Mouse (Mus musculus) E14TG2a.4 (cell line): ENCODE measurements around the gene Dab1.

Experiments used
- H3K27me3 ChIP-seq: 2 replicates; pipeline ENCODE4 v1.6.1; 2014; ENCODE audit warnings: low read length, control low read depth; ENCODE audit not compliant: insufficient read depth
- H3K36me3 ChIP-seq: 2 replicates; pipeline ENCODE4 v1.6.1; 2014; ENCODE audit warnings: low read length, control low read depth; ENCODE audit not compliant: insufficient read depth
- H3K4me1 ChIP-seq: replicated peaks from 2 replicates; pipeline ENCODE4 v1.6.1; 2014; ENCODE audit warnings: low read depth, low read length, control low read depth
- H3K4me3 ChIP-seq: replicated peaks from 2 replicates; pipeline ENCODE4 v1.5.1; 2014; ENCODE audit warnings: mild to moderate bottlenecking, low read length
- H3K9me3 ChIP-seq: 2 replicates; pipeline ENCODE4 v1.6.1; 2014; ENCODE audit warnings: low read length, control low read depth
- CTCF ChIP-seq: conservative IDR thresholded peaks from 2 replicates; pipeline ENCODE4 v1.5.1; 2014; ENCODE audit warnings: low read length
- NANOG ChIP-seq: IDR thresholded peaks from 2 replicates; pipeline ENCODE4 v1.6.1; 2014; ENCODE audit warnings: borderline replicate concordance, low read length, mixed read lengths
- POU5F1 ChIP-seq: IDR thresholded peaks from 2 replicates; pipeline ENCODE4 v1.6.1; 2014; ENCODE audit warnings: low read length, borderline replicate concordance

Dab1 gene

GRCm38 (mm10) chr4:104307781-104308180 lies 688.6 kb downstream of the Dab1 start:
- no peaks in the 10 kb centered on the region for H3K36me3 ChIP-seq
- TF ChIP-seq NANOG (no peak), POU5F1 (no peak), CTCF (no peak)
- H3K27me3 ChIP-seq, result no peaks in the 10 kb centered on the region
- no peak overlapping the region for H3K4me3 ChIP-seq
- no peaks in the 10 kb centered on the region for H3K9me3 ChIP-seq
- H3K4me1 ChIP-seq, result no peaks in the 10 kb centered on the region

GRCm38 (mm10) chr4:104326221-104326620 lies 707.1 kb downstream of the Dab1 start:
- Histone ChIP-seq H3K27me3 (no peaks in the 10 kb centered on the region), H3K36me3 (no peaks in the 10 kb centered on the region), H3K9me3 (no peaks in the 10 kb centered on the region), H3K4me1 (no peaks in the 10 kb centered on the region), H3K4me3 (no peak overlapping the region)
- TF ChIP-seq POU5F1 (no peak), NANOG (no peak), CTCF (no peak)

- Histone ChIP-seq H3K27me3 (no peaks in the 10 kb centered on the region), H3K9me3 (no peaks in the 10 kb centered on the region), H3K36me3 (no peaks in the 10 kb centered on the region), H3K4me1 (no peaks in the 10 kb centered on the region), H3K4me3 (no peak overlapping the region)
- no peak for TF ChIP-seq CTCF
- no peak for TF ChIP-seq NANOG
Measured at GRCm38 (mm10) chr4:104331896-104332295, 712.7 kb downstream of the Dab1 start.

GRCm38 (mm10) chr4:104332399-104332798 lies 713.2 kb downstream of the Dab1 start:
- no peaks in the 10 kb centered on the region for H3K27me3 ChIP-seq
- no peak overlapping the region for H3K4me3 ChIP-seq
- TF ChIP-seq CTCF (no peak), NANOG (no peak), POU5F1 (no peak)
- H3K9me3 ChIP-seq, result no peaks in the 10 kb centered on the region
- H3K4me1 ChIP-seq, result peaks cover 4% of the 10 kb centered on the region; the same call in 1 of the 2 replicates
- H3K36me3 ChIP-seq, result no peaks in the 10 kb centered on the region

GRCm38 (mm10) chr4:104337279-104337678 lies 718.1 kb downstream of the Dab1 start:
- TF ChIP-seq POU5F1 (no peak), NANOG (no peak), CTCF (no peak)
- H3K4me1 ChIP-seq, result peaks cover 8% of the 10 kb centered on the region; the same call in 1 of the 2 replicates
- no peaks in the 10 kb centered on the region for H3K27me3 ChIP-seq
- H3K36me3 ChIP-seq, result no peaks in the 10 kb centered on the region
- H3K9me3 ChIP-seq, result no peaks in the 10 kb centered on the region
- no peak overlapping the region for H3K4me3 ChIP-seq

GRCm38 (mm10) chr4:104338382-104338781 lies 719.2 kb downstream of the Dab1 start:
- Histone ChIP-seq H3K9me3 (no peaks in the 10 kb centered on the region), H3K36me3 (no peaks in the 10 kb centered on the region), H3K27me3 (no peaks in the 10 kb centered on the region), H3K4me1 (peaks cover 8% of the 10 kb centered on the region; the same call in 1 of the 2 replicates), H3K4me3 (no peak overlapping the region)
- TF ChIP-seq NANOG (no peak), POU5F1 (no peak), CTCF (no peak)

- Histone ChIP-seq H3K27me3 (peaks cover 29% of the 10 kb centered on the region), H3K36me3 (no peaks in the 10 kb centered on the region)
- TF ChIP-seq POU5F1 (no peak), NANOG (no peak), CTCF (no peak)
Measured at GRCm38 (mm10) chr4:104361345-104361744, 742.2 kb downstream of the Dab1 start.

GRCm38 (mm10) chr4:104366491-104366890 lies 747.3 kb downstream of the Dab1 start:
- Histone ChIP-seq H3K4me3 (peak overlapping the region; percentile 90), H3K9me3 (no peaks in the 10 kb centered on the region), H3K27me3 (peaks cover 46% of the 10 kb centered on the region), H3K36me3 (no peaks in the 10 kb centered on the region), H3K4me1 (peaks cover 34% of the 10 kb centered on the region)
- TF ChIP-seq NANOG (no peak), POU5F1 (no peak), CTCF (no peak)

More at GRCm38 (mm10) chr4:104361345-104361744, 742.2 kb downstream of the Dab1 start:
- Histone ChIP-seq H3K9me3 (no peaks in the 10 kb centered on the region), H3K4me1 (peaks cover 6% of the 10 kb centered on the region), H3K4me3 (no peak overlapping the region)

GRCm38 (mm10) chr4:104366894-104367740 lies 748.0 kb downstream of the Dab1 start:
- Histone ChIP-seq H3K4me3 (peak overlapping the region; percentile 90), H3K4me1 (peaks cover 37% of the 10 kb centered on the region), H3K27me3 (peaks cover 46% of the 10 kb centered on the region), H3K9me3 (no peaks in the 10 kb centered on the region), H3K36me3 (no peaks in the 10 kb centered on the region)
- TF ChIP-seq NANOG (no peak), CTCF (no peak), POU5F1 (no peak)
